Mouse (Mus musculus): Measurements from ENCODE around the gene Rnf167. TPM values are rescaled to one million over a fixed set of nuclear protein-coding genes. Genes with fewer than 3 reads are reported as not detected.

Gene Rnf167
- polyA plus RNA-seq (2014; fragmentation: Nextera tagmentation; extraction: Ambion mirVana), result 105 and 118 TPM in 2 replicates

- H3K27ac ChIP-seq (ENCODE audit: low read depth, low read length), result peak within 1 kb of the TSS; percentile 90
- H3K4me2 ChIP-seq (ENCODE audit: low read length), result peak within 1 kb of the TSS; percentile 99
- peaks cover 21% of the 10 kb centered on the region for H3K4me1 ChIP-seq (ENCODE audit: control insufficient read depth, insufficient read depth, low read length)
- peak within 1 kb of the TSS; percentile 88 for H3K9ac ChIP-seq (ENCODE audit: low read length)
- H3K27me3 ChIP-seq (replicated peaks; ENCODE audit: control insufficient read depth, insufficient read depth, low read length), result no peaks in the 10 kb centered on the region
- H3K36me3 ChIP-seq (ENCODE audit: control insufficient read depth, insufficient read depth, low read length), result peaks cover 59% of the 10 kb centered on the region
- ATAC-seq, result peak; percentile 92
- H3K4me3 ChIP-seq (ENCODE audit: low read depth, low read length), result peak within 1 kb of the TSS; percentile 61
- H3K9me3 ChIP-seq (replicated peaks; ENCODE audit: control insufficient read depth, low read length), result no peaks in the 10 kb centered on the region
- under 1% methylated on average over 63 of the region's 63 CpGs for WGBS
- DNase-seq (ENCODE audit: low spot score), result peak; percentile 100
Measured at GRCm38 (mm10) chr11:70646691-70647650, at the start of gene Rnf167, which contains the start of gene Slc25a11. TSS of gene Rnf167 (plus strand) at chr11:70647235. TSS of gene Slc25a11 (minus strand) at chr11:70647479.

DNA sequence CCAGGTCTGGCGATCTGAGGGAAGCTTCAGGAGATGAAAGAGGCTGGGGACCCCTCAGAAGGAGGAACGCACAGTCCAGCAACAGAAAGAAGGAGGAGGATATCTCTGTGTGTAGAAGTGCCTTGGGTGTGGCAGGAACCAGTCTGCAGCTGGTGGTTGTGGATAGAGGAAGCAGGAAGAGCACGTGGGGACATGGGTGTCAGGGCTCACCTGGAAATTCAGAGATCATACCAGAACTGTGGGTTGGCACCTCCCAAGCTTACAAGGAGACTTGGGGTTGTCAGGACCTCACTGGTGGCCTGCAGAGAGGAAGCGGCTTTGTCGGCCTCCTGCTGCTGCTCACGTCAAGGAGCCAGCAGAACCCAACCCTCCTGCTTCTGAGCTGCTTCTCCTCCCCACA is 49.7 kb upstream of the Rnf167 start:
- Histone ChIP-seq H3K4me3 (ENCODE audit: low read depth, low read length) (no peak overlapping the region), H3K27me3 (replicated peaks; ENCODE audit: control insufficient read depth, insufficient read depth, low read length) (no peaks in the 10 kb centered on the region), H3K36me3 (ENCODE audit: control insufficient read depth, insufficient read depth, low read length) (peaks cover 37% of the 10 kb centered on the region), H3K9me3 (replicated peaks; ENCODE audit: control insufficient read depth, low read length) (no peaks in the 10 kb centered on the region), H3K4me2 (ENCODE audit: low read length) (no peak overlapping the region), H3K27ac (ENCODE audit: low read depth, low read length) (no peak overlapping the region), H3K4me1 (ENCODE audit: control insufficient read depth, insufficient read depth, low read length) (no peaks in the 10 kb centered on the region), H3K9ac (ENCODE audit: low read length) (no peak overlapping the region)
- no peak for DNase-seq (ENCODE audit: low spot score)
- 85% methylated on average over 6 of the region's 6 CpGs for WGBS
- ATAC-seq, result no peak

DNA sequence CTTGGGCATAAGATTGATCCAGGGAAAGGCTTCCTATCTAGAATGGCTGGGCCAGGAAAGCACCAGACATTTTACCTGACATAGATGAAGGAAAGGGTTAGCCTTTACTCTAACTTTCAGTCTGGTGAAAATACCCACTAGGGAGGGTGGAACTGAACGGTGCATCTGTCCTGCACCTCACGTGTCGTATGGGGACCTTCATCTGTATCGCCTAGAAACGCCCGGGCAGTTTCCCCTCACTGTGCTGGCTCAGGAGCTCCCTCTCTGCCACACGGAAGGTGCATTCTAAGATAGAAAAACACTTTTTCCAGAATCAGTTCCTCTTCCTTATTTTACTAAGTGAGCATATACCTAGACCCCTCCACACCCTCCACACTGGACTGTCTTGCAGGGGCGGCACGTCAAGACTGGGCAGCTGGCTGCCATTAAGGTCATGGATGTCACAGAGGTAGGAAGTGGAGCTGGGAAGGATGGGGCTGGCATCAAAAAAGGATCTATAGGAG is 48.5 kb upstream of the Rnf167 start:
- no peaks in the 10 kb centered on the region for H3K9me3 ChIP-seq (replicated peaks; ENCODE audit: control insufficient read depth, low read length)
- WGBS, result 93% methylated on average over 9 of the region's 9 CpGs
- no peak overlapping the region for H3K4me2 ChIP-seq (ENCODE audit: low read length)
- ATAC-seq (no peak), DNase-seq (ENCODE audit: low spot score) (no peak)
- H3K4me1 ChIP-seq (ENCODE audit: control insufficient read depth, insufficient read depth, low read length), result no peaks in the 10 kb centered on the region
- H3K4me3 ChIP-seq (ENCODE audit: low read depth, low read length), result no peak overlapping the region
- peaks cover 42% of the 10 kb centered on the region for H3K36me3 ChIP-seq (ENCODE audit: control insufficient read depth, insufficient read depth, low read length)
- H3K27ac ChIP-seq (ENCODE audit: low read depth, low read length), result no peak overlapping the region
- no peaks in the 10 kb centered on the region for H3K27me3 ChIP-seq (replicated peaks; ENCODE audit: control insufficient read depth, insufficient read depth, low read length)
- H3K9ac ChIP-seq (ENCODE audit: low read length), result no peak overlapping the region

GRCm38 (mm10) chr11:70605024-70605566 is 41.9 kb upstream of the Rnf167 start:
- Histone ChIP-seq H3K27ac (ENCODE audit: low read depth, low read length) (no peak overlapping the region), H3K4me3 (ENCODE audit: low read depth, low read length) (no peak overlapping the region), H3K36me3 (ENCODE audit: control insufficient read depth, insufficient read depth, low read length) (peaks cover 79% of the 10 kb centered on the region), H3K9me3 (replicated peaks; ENCODE audit: control insufficient read depth, low read length) (no peaks in the 10 kb centered on the region), H3K27me3 (replicated peaks; ENCODE audit: control insufficient read depth, insufficient read depth, low read length) (no peaks in the 10 kb centered on the region), H3K4me2 (ENCODE audit: low read length) (no peak overlapping the region), H3K9ac (ENCODE audit: low read length) (no peak overlapping the region), H3K4me1 (ENCODE audit: control insufficient read depth, insufficient read depth, low read length) (no peaks in the 10 kb centered on the region)
- DNase-seq (ENCODE audit: low spot score) (peak; percentile 81), ATAC-seq (peak; percentile 23; the same call in 1 of the 2 replicates)
- WGBS, result 56% methylated on average over 14 of the region's 14 CpGs

DNA sequence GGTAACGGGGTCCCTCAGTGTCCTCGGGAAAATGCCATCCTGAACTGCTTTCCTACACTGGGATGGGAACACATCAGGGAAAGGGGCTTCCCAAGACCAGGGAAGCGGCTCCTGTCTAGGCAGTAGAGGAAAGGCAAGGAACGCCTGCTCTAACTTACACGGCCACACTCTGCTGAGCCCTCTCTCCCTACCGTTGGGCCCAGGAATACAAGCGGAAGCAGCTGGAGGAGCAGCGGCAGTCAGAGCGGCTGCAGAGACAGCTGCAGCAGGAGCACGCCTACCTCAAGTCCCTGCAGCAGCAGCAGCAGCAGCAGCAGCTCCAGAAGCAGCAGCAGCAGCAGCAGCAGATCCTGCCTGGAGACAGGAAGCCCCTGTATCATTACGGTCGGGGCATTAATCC is 40.3 kb upstream of the Rnf167 start:
- Histone ChIP-seq H3K4me3 (ENCODE audit: low read depth, low read length) (no peak overlapping the region), H3K9me3 (replicated peaks; ENCODE audit: control insufficient read depth, low read length) (no peaks in the 10 kb centered on the region), H3K27ac (ENCODE audit: low read depth, low read length) (no peak overlapping the region), H3K36me3 (ENCODE audit: control insufficient read depth, insufficient read depth, low read length) (peaks cover 90% of the 10 kb centered on the region), H3K27me3 (replicated peaks; ENCODE audit: control insufficient read depth, insufficient read depth, low read length) (no peaks in the 10 kb centered on the region), H3K9ac (ENCODE audit: low read length) (no peak overlapping the region), H3K4me2 (ENCODE audit: low read length) (no peak overlapping the region), H3K4me1 (ENCODE audit: control insufficient read depth, insufficient read depth, low read length) (no peaks in the 10 kb centered on the region)
- WGBS, result 82% methylated on average over 12 of the region's 12 CpGs
- ATAC-seq (no peak), DNase-seq (ENCODE audit: low spot score) (no peak)

- no peak overlapping the region for H3K4me3 ChIP-seq (ENCODE audit: low read depth, low read length)
- 92% methylated on average over 9 of the region's 9 CpGs for WGBS
- ATAC-seq, result no peak
Measured at GRCm38 (mm10) chr11:70607611-70608010, 39.4 kb upstream of the Rnf167 start.

DNA sequence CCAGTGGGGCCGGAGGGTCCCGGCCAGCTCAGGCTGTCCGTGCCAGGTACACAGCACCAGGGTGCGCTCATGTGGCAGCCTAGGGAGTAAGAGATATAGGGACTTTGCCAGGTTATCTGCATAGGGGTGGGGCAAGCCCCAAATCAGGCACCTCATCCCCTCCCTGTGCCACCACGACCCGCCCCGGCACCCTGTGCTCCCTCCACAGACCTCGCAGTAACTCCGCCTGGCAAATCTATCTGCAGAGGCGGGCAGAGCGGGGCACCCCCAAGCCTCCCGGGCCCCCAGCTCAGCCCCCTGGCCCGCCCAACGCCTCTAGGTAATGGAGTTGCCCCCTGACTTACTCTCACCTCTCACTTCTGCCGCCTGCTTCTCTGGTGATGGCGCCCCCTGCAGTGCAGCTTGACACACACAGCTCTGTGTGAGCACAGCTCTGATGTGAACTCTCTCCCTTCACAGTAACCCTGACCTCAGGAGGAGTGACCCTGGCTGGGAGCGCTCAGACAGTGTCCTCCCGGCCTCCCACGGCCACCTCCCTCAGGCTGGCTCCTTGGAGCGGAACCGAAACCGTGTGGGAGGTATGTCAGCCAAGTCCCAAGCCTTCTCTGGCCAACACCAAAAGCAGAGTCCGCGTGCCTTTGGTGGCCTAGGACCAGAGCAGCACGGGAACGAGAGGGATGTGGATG is 38.5 kb upstream of the Rnf167 start:
- no peaks in the 10 kb centered on the region for H3K9me3 ChIP-seq (replicated peaks; ENCODE audit: control insufficient read depth, low read length)
- no peaks in the 10 kb centered on the region for H3K27me3 ChIP-seq (replicated peaks; ENCODE audit: control insufficient read depth, insufficient read depth, low read length)
- H3K4me1 ChIP-seq (ENCODE audit: control insufficient read depth, insufficient read depth, low read length), result no peaks in the 10 kb centered on the region
- no peak overlapping the region for H3K4me3 ChIP-seq (ENCODE audit: low read depth, low read length)
- H3K9ac ChIP-seq (ENCODE audit: low read length), result no peak overlapping the region
- H3K27ac ChIP-seq (ENCODE audit: low read depth, low read length), result no peak overlapping the region
- 89% methylated on average over 26 of the region's 26 CpGs for WGBS
- ATAC-seq (no peak), DNase-seq (ENCODE audit: low spot score) (no peak)
- peaks cover 96% of the 10 kb centered on the region for H3K36me3 ChIP-seq (ENCODE audit: control insufficient read depth, insufficient read depth, low read length)
- no peak overlapping the region for H3K4me2 ChIP-seq (ENCODE audit: low read length)

More at GRCm38 (mm10) chr11:70607611-70608010, 39.4 kb upstream of the Rnf167 start:
- no peak for DNase-seq (ENCODE audit: low spot score)
- Histone ChIP-seq H3K4me2 (ENCODE audit: low read length) (no peak overlapping the region), H3K4me1 (ENCODE audit: control insufficient read depth, insufficient read depth, low read length) (no peaks in the 10 kb centered on the region), H3K36me3 (ENCODE audit: control insufficient read depth, insufficient read depth, low read length) (peaks cover 93% of the 10 kb centered on the region), H3K27me3 (replicated peaks; ENCODE audit: control insufficient read depth, insufficient read depth, low read length) (no peaks in the 10 kb centered on the region), H3K27ac (ENCODE audit: low read depth, low read length) (no peak overlapping the region), H3K9ac (ENCODE audit: low read length) (no peak overlapping the region), H3K9me3 (replicated peaks; ENCODE audit: control insufficient read depth, low read length) (no peaks in the 10 kb centered on the region)

- H3K27me3 ChIP-seq (replicated peaks; ENCODE audit: control insufficient read depth, insufficient read depth, low read length), result no peaks in the 10 kb centered on the region
- H3K4me1 ChIP-seq (ENCODE audit: control insufficient read depth, insufficient read depth, low read length), result 0 out of 2 replicates have a peak, but pooled peaks cover 6% of the 10 kb centered on the region
- no peak overlapping the region for H3K4me3 ChIP-seq (ENCODE audit: low read depth, low read length)
- ATAC-seq, result no peak
- H3K36me3 ChIP-seq (ENCODE audit: control insufficient read depth, insufficient read depth, low read length), result peaks cover 74% of the 10 kb centered on the region
- H3K4me2 ChIP-seq (ENCODE audit: low read length), result no peak overlapping the region
- no peak for DNase-seq (ENCODE audit: low spot score)
- WGBS, result 89% methylated on average over 4 of the region's 4 CpGs
- H3K27ac ChIP-seq (ENCODE audit: low read depth, low read length), result no peak overlapping the region
- H3K9me3 ChIP-seq (replicated peaks; ENCODE audit: control insufficient read depth, low read length), result no peaks in the 10 kb centered on the region
- H3K9ac ChIP-seq (ENCODE audit: low read length), result no peak overlapping the region
Measured at GRCm38 (mm10) chr11:70610752-70611151, 36.3 kb upstream of the Rnf167 start.
